Mouse (Mus musculus) bone marrow macrophage, adult 2 months (primary cell): ENCODE data around the gene Npas2.

ENCODE experiments used
- CTCF ChIP-seq: IDR thresholded peaks from 2 replicates; pipeline ENCODE4 v1.5.1; 2012; ENCODE audit warnings: low read depth, mild to moderate bottlenecking, low read length, moderate library complexity
- POLR2A ChIP-seq: IDR thresholded peaks from 2 replicates; pipeline ENCODE4 v1.6.1; 2012; ENCODE audit warnings: mild to moderate bottlenecking, low read depth, low read length, borderline replicate concordance

DNA sequence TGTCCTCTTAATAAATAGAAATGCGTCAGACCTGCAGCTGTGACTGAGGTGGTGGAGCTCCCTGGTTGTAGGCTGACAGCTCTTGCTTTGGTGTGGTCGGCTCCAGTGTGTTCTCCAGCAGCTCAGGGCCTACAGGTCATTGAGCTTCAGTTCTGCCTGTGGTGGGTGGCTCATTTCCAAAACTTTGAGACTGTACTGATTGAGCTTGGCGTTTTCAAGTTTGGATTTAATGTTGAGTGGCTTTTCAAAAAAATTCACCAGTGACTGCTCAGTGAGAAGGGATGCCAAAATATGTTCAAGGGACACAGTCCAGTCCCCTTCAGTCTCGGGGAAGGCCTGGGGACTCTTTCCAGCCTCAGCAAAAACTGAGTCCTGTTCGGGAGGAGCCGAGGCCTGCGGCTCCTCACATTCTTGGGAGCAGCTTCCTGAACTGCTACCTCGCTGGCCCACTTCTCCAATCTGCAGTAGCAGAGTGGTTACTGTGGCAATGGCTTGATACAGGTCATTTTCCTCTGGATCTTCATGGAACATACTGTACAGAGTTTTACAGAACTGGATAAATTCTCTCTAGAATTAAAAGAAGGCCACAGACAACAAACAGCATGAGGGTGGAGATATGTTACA is 178.8 kb downstream of the Npas2 start:
- TF ChIP-seq POLR2A (no peak), CTCF (peak; percentile 11; the same call in 1 of the 2 replicates)
